Mouse (Mus musculus) left cerebral cortex, postnatal 25 days (tissue): ENCODE measurements around the gene Afap1l2. TPM values are rescaled to one million over a fixed set of nuclear protein-coding genes. Genes with fewer than 3 reads are reported as not detected.
A peak's percentile ranks its signal among the peaks of the same experiment; 100 is the strongest.

Experiments
- DNase-seq, 2 experiments: peaks; one replicate each; pipeline ENCODE4 v3.0.0; 2022; ENCODE audit warnings: low spot score in 2 of 2, mixed read lengths in 1 of 2
- intact Hi-C: fragments of 180-260 bp; cut with DNase I; formaldehyde crosslinking; loops from one replicate; pipeline ENCODE4 v1.15.1; 2025
- total RNA-seq, 2 experiments: library from RNA; stranded (reverse); gene quantifications; 2 replicates each; pipeline ENCODE4 v1.2.3; 2021

Afap1l2 gene
- total RNA-seq, 2 experiments from 2014 or later = 9.8 to 10.8 TPM

GRCm38 (mm10) chr19:57010064-57010463 is 2.0 kb upstream of the Afap1l2 start:
- no peak for DNase-seq
- intact Hi-C loops = no loop called here

DNA sequence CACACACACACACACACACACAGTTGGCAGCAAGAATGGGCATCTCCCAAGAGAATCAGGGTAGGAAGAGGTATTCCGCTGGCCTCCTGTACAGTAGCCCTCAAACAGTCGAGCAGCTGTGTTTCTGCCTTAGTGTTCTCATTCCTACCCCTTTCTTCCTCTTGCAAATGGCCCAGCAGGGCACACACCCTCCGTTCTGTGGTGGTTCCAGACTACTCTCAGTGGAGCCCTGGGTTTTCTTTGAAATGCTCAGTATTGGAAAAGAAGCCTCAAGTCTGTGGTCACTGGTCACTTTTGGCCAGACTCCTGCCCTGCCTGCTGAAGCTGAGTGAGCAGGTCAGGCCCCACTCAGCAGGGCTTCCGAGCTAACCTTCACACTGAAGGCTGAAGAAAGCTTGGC is 1.6 kb upstream of the Afap1l2 start:
- no peak for DNase-seq
- intact Hi-C loops = loop anchor here (10.0 kb wide), 1 partner anchor 185 kb away; the partner anchor contains the start of genes Ccdc186 and Tdrd1

GRCm38 (mm10) chr19:57007291-57007690 is 737 bp downstream of the Afap1l2 start:
- DNase-seq = peak; percentile 27 to 44
- intact Hi-C loops = loop anchor here (10.0 kb wide), 1 partner anchor 182 kb away; the partner anchor contains the start of genes Ccdc186 and Tdrd1

GRCm38 (mm10) chr19:57006841-57007240 is 1.2 kb downstream of the Afap1l2 start:
- DNase-seq = no peak
- intact Hi-C loops = loop anchor here (10.0 kb wide), 1 partner anchor 182 kb away; the partner anchor contains the start of genes Ccdc186 and Tdrd1

DNA sequence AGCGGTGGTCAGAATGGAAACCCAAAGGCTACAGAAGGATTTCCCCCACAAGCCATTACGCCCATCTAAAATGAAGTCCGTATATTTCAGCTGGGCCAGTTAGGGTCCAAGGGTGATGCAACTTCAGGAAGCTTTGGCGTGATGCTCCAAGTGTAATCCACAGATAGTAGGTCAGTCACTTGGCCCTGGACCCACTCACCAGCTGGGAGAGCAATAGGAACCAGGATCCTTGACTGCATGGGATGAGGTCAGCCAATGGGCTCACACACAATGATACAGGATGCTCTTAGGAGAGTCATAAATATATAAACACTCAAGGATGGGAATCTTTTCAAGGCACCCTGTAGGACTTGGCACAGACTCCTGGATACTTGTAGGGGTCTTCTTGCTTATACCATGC is 3.0 kb downstream of the Afap1l2 start:
- no peak for DNase-seq
- intact Hi-C loops = loop anchor here (10.0 kb wide), 1 partner anchor 180 kb away; the partner anchor contains the start of genes Ccdc186 and Tdrd1

DNA sequence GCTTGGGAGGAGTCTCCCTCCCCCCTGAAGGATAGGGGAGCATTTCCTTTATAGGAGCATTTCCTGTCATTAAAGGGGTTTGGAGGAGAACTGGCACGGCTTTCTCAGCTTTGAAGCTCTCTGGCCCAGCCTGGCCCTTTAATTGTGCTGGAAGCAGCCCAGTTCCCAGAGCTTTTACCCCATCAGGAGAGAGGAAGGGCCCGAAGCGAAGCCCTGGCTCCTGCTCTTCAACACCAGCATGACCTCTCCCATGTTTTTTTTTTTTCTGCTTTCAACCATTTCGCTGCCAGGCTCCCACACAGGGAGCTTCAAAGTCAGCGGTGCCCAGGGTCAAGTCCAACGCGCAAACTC is 4.6 kb downstream of the Afap1l2 start:
- peak in 1 of 2 experiments; percentile 55 for DNase-seq

GRCm38 (mm10) chr19:57002741-57003459 is 5.1 kb downstream of the Afap1l2 start:
- DNase-seq = no peak
- intact Hi-C loops = loop anchor here (10.0 kb wide), 1 partner anchor 178 kb away; the partner anchor contains the start of genes Ccdc186 and Tdrd1

More for the DNA sequence above, 4.6 kb downstream of the Afap1l2 start:
- intact Hi-C loops = loop anchor here (10.0 kb wide), 1 partner anchor 179 kb away; the partner anchor contains the start of genes Ccdc186 and Tdrd1

GRCm38 (mm10) chr19:57001926-57002325 is 6.1 kb downstream of the Afap1l2 start:
- intact Hi-C loops = loop anchor here (10.0 kb wide), 1 partner anchor 177 kb away; the partner anchor contains the start of genes Ccdc186 and Tdrd1
- no peak for DNase-seq

GRCm38 (mm10) chr19:57000592-57000991 is 7.4 kb downstream of the Afap1l2 start:
- DNase-seq = peak in 1 of 2 experiments; percentile 59
- intact Hi-C loops = loop anchor here (10.0 kb wide), 1 partner anchor 176 kb away; the partner anchor contains the start of genes Ccdc186 and Tdrd1

DNA sequence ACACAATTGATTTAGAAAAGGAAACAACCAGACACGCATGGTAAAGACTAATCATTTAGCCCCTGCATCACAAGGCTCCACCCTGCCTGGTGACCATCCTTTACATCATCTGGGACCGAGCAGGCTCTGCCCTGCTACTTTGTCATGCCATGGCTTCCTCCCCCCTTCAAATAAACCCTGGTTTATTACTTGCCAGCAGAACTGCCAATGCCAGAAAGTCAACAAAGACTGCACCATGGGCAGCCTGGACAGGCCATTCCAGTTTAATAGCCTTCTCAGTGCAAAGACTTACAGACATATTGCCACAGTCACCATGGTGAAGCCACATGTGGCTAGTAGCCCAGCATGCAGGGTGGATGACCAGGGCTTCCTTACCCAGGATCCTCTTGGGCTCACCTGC is 8.2 kb downstream of the Afap1l2 start:
- DNase-seq = no peak
- intact Hi-C loops = loop anchor here (10.0 kb wide), 1 partner anchor 175 kb away; the partner anchor contains the start of genes Ccdc186 and Tdrd1

DNA sequence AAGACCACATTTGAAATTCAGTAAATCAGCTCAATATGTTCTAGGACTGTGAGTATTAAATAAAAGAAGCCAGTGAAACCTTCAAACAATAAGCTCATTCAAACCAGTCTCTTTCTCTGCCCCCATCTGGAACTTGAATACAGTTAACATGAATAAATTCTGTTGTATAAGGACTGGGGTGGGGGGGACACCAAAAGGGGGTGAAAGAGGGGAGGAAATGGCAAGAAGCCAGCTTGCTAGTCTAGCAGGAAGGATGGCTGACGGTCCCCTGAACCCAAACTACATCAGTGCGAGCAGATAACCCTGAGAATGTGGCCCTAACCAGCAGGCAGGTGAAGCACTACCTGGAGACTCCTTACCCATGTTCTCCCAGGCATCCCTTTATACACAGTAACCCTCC is 9.1 kb downstream of the Afap1l2 start:
- intact Hi-C loops = no loop called here
- DNase-seq = no peak

GRCm38 (mm10) chr19:56998331-56998730 is 9.7 kb downstream of the Afap1l2 start:
- DNase-seq = no peak
- intact Hi-C loops = no loop called here

GRCm38 (mm10) chr19:56997164-56997599 is 10.8 kb downstream of the Afap1l2 start:
- intact Hi-C loops = no loop called here
- DNase-seq = no peak

GRCm38 (mm10) chr19:56995441-56995840 is 12.6 kb downstream of the Afap1l2 start:
- no peak for DNase-seq
- intact Hi-C loops = no loop called here

GRCm38 (mm10) chr19:56994653-56995052 is 13.4 kb downstream of the Afap1l2 start:
- intact Hi-C loops = no loop called here
- DNase-seq = no peak

- DNase-seq = no peak
- intact Hi-C loops = no loop called here
These were observed 14.3 kb downstream of the Afap1l2 start for GRCm38 (mm10) chr19:56993763-56994162.

DNA sequence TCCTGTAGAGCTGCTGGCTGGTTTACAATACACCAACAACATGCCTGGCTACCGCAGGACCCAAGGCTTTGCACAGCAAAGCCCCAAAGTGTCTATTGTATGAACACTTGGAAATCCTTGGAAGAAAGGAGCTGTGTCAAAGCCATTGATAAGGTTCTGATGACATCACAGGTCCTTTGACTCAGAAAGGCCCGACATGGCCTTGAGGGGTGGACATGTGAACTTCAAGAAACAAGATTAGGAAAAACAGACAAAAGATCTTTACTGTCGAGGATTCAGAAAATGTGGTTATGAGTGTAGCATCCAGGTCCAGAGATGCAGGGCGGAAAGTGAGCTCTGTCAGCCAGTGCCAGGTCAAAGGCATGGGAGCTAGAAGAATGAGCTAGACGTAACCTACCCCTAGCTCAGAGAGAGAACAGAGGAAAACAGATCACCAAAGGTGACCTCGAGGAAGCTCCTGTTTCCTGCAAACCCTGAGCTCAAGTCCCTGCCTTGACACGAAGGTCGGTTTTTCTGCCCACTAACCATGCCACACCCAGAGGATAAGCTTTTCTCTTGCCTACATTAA is 15.0 kb downstream of the Afap1l2 start:
- no peak for DNase-seq
- intact Hi-C loops = no loop called here

DNA sequence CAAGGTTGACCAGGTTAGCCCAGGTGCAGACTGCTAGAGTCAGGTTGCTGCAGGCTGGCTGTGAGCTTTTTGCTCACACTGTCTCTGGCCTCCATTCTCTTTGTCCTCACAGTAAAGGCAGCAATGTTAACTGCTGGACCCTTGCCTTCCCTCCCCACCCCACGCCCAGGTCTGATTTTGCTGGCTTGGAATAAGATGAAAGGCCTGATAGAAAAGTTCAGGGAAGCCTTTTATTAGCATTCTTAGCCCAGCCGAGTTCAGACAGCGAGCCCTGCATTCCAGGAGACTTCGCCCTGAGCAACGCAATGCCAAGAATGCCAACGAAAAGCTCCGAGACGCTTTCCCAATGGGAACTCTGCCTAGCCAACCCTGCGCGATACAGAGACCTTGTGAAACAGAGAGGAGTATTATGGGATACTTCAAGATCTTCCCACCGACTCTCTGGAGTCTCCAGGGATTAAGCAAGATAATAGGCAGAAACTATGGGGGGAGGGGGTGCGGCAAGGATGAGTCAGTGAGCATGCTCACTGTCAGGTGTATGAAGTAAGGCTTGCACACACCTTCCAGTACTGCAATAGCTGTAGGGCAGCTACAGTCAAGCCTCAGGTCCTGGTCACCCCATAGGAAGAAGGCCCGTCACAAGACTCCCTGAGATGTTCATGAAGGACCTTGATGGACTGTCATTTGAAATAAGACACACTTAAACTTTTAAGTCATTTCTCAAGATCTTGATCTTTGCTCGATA is 17.5 kb downstream of the Afap1l2 start:
- intact Hi-C loops = no loop called here
- peak in 1 of 2 experiments; percentile 29 for DNase-seq

DNA sequence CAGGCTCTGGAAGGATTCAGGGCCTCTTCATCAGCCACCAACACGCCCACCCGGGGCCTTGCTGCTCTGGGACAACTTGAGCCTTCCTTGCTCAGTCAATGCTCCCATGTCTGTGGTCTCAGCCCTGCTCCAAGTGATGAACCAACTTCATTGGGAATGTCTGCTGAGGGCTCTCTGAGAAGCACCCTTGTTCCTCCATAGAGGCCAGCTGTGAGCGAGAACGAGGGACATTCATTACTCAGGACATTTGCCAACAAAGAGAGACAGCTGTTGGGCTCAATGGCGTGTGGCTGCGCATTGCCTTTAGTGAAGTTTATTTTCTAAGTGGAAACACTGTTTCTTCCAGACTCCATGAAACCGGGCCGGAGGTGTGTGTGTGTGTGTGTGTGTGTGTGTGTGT is 18.9 kb downstream of the Afap1l2 start:
- intact Hi-C loops = no loop called here
- DNase-seq = peak in 1 of 2 experiments; percentile 27

- intact Hi-C loops = no loop called here
- DNase-seq = peak in 1 of 2 experiments; percentile 35
These were observed 23.8 kb downstream of the Afap1l2 start for GRCm38 (mm10) chr19:56984229-56984628.
